Mouse (Mus musculus) liver, adult 2 months (tissue): ENCODE measurements around the gene Vgf. TPM values are rescaled to one million over a fixed set of nuclear protein-coding genes. Genes with fewer than 3 reads are reported as not detected.

Experiments used
- DNase-seq: peaks from one replicate; pipeline ENCODE4 v3.0.0-alpha.2; 2011; ENCODE audit warnings: low read depth, low spot score; ENCODE audit errors: extremely low read depth
- H3K27ac ChIP-seq: fragments of 200-500 bp; replicated peaks from 2 replicates; pipeline ENCODE4 v1.5.1; 2012; ENCODE audit warnings: low read depth, mild to moderate bottlenecking, control low read depth, inconsistent platforms, low read length; ENCODE audit not compliant: insufficient read depth
- H3K27me3 ChIP-seq: fragments of 200-500 bp; 2 replicates; pipeline ENCODE4 v1.6.1; 2012; ENCODE audit warnings: mild to moderate bottlenecking, moderate library complexity, low read length, inconsistent platforms; ENCODE audit not compliant: control insufficient read depth, insufficient read depth
- H3K36me3 ChIP-seq: fragments of 200-500 bp; 2 replicates; pipeline ENCODE4 v1.6.1; 2012; ENCODE audit warnings: low read length, inconsistent platforms; ENCODE audit not compliant: control insufficient read depth, insufficient read depth
- H3K4me1 ChIP-seq: fragments of 200-500 bp; 2 replicates; pipeline ENCODE4 v1.6.1; 2011; ENCODE audit warnings: low read length; ENCODE audit not compliant: control insufficient read depth, insufficient read depth
- H3K4me3 ChIP-seq: fragments of 200-500 bp; 2 replicates; pipeline ENCODE4 v1.5.1; 2011; ENCODE audit warnings: low read depth, mild to moderate bottlenecking, control low read depth, low read length, moderate library complexity; ENCODE audit not compliant: insufficient read depth
- H3K79me2 ChIP-seq: fragments of 200-500 bp; 2 replicates; pipeline ENCODE4 v1.6.1; 2012; ENCODE audit warnings: inconsistent platforms, mild to moderate bottlenecking, low read length, moderate library complexity; ENCODE audit not compliant: control insufficient read depth, insufficient read depth
- H3K9ac ChIP-seq: fragments of 200-500 bp; 2 replicates; pipeline ENCODE4 v1.6.1; 2012; ENCODE audit warnings: low read depth, mild to moderate bottlenecking, control low read depth, inconsistent platforms, low read length
- CTCF ChIP-seq: fragments of 200-500 bp; IDR thresholded peaks from 2 replicates; pipeline ENCODE4 v1.5.1; 2011; ENCODE audit warnings: low read depth, low read length, control low read depth
- POLR2A ChIP-seq: fragments of 200-500 bp; IDR thresholded peaks from 2 replicates; pipeline ENCODE4 v1.6.1; 2011; ENCODE audit warnings: low read length, control low read depth; ENCODE audit not compliant: insufficient read depth; ENCODE audit errors: extremely low read depth
- WGBS: fragments of 180-500 bp; shearing (Covaris S2); methylation state at CpG from one replicate; pipeline ENCODE4 v1.1.7; 2018; 5-methylcytosine and 5-hydroxymethylcytosine counted together
- polyA plus RNA-seq: library from polyadenylated mRNA; depleted of rRNA; stranded (reverse); fragments of >200 nt; gene quantifications from 2 replicates; pipeline ENCODE4 v1.2.3, GENCODE M21; 2012
- total RNA-seq: library from RNA; depleted of rRNA; stranded (reverse); fragments of >200 nt; gene quantifications from 2 replicates; pipeline ENCODE4 v1.2.3, GENCODE M21; 2014

Vgf gene
- total and polyA plus RNA-seq, 2 experiments = not detected

DNA sequence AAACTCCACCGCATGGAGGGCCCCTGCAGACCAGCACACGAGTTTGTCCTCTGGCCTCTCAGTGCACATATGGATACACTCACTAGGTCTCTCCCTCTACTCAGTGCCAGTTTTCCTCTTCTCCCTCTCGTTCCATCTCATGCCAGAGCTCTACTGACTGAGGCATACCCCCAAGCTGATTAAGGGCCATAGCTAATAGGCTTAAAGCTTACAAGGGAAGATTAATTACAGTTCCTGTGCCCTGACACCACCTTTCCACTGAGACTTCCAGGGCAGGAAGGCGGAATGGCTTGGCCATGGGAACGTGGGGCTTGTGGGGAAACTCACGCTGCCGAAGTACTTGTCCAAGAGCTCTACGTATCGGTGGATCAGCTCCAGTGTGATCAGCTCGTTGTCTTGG lies 15.2 kb downstream of the Vgf start:
- Histone ChIP-seq H3K36me3 (peaks cover 8% of the 10 kb centered on the region), H3K27ac (no peak overlapping the region)
- 87% methylated on average over 10 of the region's 10 CpGs for WGBS

DNA sequence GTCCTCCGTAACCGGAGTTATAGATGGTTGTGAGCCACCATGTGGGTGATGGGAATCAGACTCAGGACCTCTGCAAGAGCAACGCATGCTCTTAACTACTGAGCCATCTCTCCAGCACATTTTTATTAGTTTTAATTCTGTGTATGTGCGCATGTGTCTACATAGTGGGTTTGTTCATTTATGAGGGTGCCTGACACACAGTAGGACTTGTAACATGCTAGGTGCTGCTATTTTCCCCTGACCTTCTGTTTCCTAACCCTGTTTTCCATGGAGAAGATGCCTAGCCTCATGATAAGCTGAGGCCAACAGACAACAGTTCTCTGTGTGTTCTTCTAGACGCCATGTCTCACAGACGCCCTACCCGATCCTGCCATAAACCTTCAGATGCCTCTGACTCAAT lies 17.8 kb downstream of the Vgf start:
- Histone ChIP-seq H3K4me3 (no peak overlapping the region), H3K36me3 (peaks cover 6% of the 10 kb centered on the region), H3K27ac (no peak overlapping the region), H3K4me1 (peaks cover 5% of the 10 kb centered on the region; the same call in 1 of the 2 replicates), H3K79me2 (no peaks in the 10 kb centered on the region; the same call in 1 of the 2 replicates), H3K27me3 (no peaks in the 10 kb centered on the region), H3K9ac (no peak overlapping the region)
- 98% methylated on average over 7 of the region's 7 CpGs for WGBS
- DNase-seq = no peak
- TF ChIP-seq POLR2A = no peak
- TF ChIP-seq CTCF = no peak

More for the DNA sequence above, 15.2 kb downstream of the Vgf start:
- no peaks in the 10 kb centered on the region for H3K27me3 ChIP-seq
- no peak overlapping the region for H3K4me3 ChIP-seq
- peaks cover 5% of the 10 kb centered on the region; the same call in 1 of the 2 replicates for H3K4me1 ChIP-seq
- no peak for TF ChIP-seq POLR2A
- no peak for TF ChIP-seq CTCF
- no peak overlapping the region for H3K9ac ChIP-seq
- no peak for DNase-seq
- H3K79me2 ChIP-seq = no peaks in the 10 kb centered on the region; the same call in 1 of the 2 replicates

DNA sequence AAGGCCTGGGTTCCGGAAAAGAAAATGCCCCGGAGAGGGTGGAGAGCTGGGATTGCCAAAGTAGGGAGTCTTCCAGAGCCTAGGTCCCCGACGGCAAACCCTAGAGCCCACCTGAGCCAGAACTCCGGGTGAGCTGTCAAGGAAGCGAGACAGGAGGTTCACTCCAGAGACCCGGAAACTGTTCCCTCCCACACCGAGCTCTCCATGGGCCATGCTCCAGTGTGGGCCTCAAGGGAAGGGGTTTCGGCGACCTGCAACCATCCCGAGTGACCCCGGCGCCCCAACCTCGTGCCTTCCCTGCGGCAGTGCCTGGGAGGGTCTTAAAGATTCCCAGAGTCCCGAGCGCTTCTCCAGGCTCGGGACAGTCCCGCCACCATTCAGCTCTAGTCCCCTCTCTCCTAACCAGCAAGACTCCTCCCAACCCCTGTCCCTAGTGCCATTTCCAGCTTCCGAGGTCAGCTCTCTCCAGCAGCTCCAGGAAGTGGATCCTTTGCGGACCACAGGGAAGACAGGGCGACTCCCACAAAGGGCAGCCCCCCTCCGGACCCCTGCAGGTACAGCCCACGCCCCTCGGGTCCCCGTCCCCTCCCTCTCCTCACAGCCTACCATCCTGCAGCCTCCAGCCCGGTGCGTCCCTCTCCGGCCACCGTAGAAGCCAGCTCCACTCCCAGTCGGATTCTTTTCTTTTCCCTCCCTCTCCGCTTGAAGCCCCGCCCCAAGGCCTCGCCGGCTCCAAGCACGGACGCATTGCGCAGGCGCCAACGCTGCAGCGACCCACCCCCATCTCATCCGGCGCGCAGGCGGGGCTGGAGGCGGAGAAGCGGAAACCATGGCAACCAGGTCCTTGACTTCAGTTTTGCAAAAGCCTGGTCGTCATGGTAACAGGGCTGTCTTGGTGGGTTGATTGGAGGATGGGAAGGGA lies 19.5 kb downstream of the Vgf start, which contains the start of gene Ap1s1:
Ap1s1 (minus strand) TSS at position 734 of the 922 bp plus-strand sequence.
- H3K79me2 ChIP-seq = no peaks in the 10 kb centered on the region; the same call in 1 of the 2 replicates
- peaks cover 6% of the 10 kb centered on the region for H3K36me3 ChIP-seq
- WGBS = 1% methylated on average over 48 of the region's 48 CpGs
- H3K4me3 ChIP-seq = peak within 1 kb of the TSS; percentile 80
- no peaks in the 10 kb centered on the region for H3K27me3 ChIP-seq
- TF ChIP-seq POLR2A (no peak), CTCF (no peak)
- H3K9ac ChIP-seq = peak within 1 kb of the TSS; percentile 70
- peaks cover 5% of the 10 kb centered on the region; the same call in 1 of the 2 replicates for H3K4me1 ChIP-seq
- peak; percentile 91 for DNase-seq
- no peak within 1 kb of the TSS for H3K27ac ChIP-seq

DNA sequence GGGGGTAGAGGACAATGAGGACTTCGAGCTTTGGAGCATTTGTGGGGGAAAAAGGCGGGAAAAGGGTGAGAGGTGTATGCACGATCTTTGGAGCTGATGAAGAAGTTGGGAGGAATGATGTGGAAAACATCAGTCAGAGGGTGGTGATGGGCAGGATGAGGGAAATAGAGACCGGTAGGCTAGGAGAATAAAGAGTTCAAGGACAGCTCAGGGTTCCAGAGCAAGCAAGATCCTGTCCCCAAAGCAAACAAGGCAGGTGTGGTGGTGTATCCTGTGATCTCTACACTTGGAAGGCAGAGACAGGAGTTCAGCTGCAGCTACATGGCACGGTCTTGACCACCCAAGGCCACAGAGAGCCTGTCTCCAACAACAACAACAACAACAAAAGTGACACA lies 20.1 kb downstream of the Vgf start:
- peaks cover 5% of the 10 kb centered on the region; the same call in 1 of the 2 replicates for H3K4me1 ChIP-seq
- 16% methylated on average over 5 of the region's 5 CpGs for WGBS

DNA sequence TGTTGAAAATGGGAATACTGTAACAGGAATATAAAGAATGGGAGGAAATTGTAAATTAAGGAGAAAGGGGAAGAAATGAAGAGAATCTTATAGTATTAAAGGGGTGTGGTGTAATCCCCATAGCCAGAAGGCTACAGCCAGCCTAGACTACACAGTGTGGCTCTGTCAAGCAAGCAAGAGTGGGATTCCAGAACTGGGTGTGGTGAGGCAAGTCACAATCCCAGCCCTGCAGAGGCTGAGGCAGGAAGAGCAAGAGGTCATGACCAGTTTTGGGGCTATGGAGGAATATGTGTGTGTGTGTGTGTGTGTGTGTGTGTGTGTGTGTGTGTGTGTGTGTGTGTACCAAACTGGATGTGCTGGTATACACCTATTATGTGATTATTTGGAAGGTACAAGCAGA lies 20.8 kb downstream of the Vgf start:
- TF ChIP-seq POLR2A (no peak), CTCF (no peak)
- Histone ChIP-seq H3K9ac (no peak overlapping the region), H3K27ac (no peak overlapping the region), H3K4me3 (no peak overlapping the region), H3K79me2 (no peaks in the 10 kb centered on the region; the same call in 1 of the 2 replicates), H3K36me3 (peaks cover 4% of the 10 kb centered on the region), H3K27me3 (no peaks in the 10 kb centered on the region), H3K4me1 (peaks cover 5% of the 10 kb centered on the region; the same call in 1 of the 2 replicates)
- DNase-seq = no peak

More for the DNA sequence above, 20.1 kb downstream of the Vgf start:
- Histone ChIP-seq H3K79me2 (no peaks in the 10 kb centered on the region; the same call in 1 of the 2 replicates), H3K9ac (no peak overlapping the region), H3K36me3 (peaks cover 6% of the 10 kb centered on the region), H3K27ac (no peak overlapping the region), H3K27me3 (no peaks in the 10 kb centered on the region), H3K4me3 (no peak overlapping the region)
- no peak for DNase-seq
- TF ChIP-seq POLR2A (no peak), CTCF (no peak)

DNA sequence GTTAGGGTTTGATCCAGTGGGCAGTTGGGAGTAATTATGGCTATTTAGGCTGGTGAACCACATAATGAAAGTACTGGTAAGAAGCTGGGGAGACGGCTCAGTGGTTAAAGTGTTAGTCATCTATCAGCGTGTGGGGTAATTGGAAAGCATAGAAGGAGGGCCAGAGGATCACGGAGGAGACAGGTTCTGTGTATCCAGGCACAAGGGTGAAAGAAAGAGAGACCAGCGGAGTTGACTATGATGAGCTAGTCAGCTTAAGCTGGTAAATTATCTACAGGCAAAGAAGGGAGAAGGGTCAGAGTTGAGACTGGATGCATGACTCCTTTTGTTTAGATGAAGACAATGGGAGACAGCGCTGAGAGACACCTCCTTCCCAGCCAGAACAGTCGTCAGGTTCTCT lies 24.9 kb downstream of the Vgf start:
- H3K27ac ChIP-seq = no peak overlapping the region
- WGBS = 47% methylated on average over 6 of the region's 6 CpGs
- H3K4me3 ChIP-seq = no peak overlapping the region
- H3K4me1 ChIP-seq = no peaks in the 10 kb centered on the region
- DNase-seq = no peak
- no peak for TF ChIP-seq CTCF
- TF ChIP-seq POLR2A = no peak
- no peaks in the 10 kb centered on the region for H3K27me3 ChIP-seq
- no peak overlapping the region for H3K9ac ChIP-seq
- no peaks in the 10 kb centered on the region for H3K36me3 ChIP-seq
- H3K79me2 ChIP-seq = no peaks in the 10 kb centered on the region
